Mouse (Mus musculus): ENCODE measurements at regions not wholly inside any gene's neighbourhood (a gene's known extent, or its start where the extent isn't known, plus 50 kb on each side); places are given as distances from the start of the nearest gene placed in this dataset.

GRCm38 (mm10) chr14:46706462-46706861 is 53.9 kb upstream of the Cdkn3 start:
- no peak for DNase-seq (ENCODE audit: low spot score)

DNA sequence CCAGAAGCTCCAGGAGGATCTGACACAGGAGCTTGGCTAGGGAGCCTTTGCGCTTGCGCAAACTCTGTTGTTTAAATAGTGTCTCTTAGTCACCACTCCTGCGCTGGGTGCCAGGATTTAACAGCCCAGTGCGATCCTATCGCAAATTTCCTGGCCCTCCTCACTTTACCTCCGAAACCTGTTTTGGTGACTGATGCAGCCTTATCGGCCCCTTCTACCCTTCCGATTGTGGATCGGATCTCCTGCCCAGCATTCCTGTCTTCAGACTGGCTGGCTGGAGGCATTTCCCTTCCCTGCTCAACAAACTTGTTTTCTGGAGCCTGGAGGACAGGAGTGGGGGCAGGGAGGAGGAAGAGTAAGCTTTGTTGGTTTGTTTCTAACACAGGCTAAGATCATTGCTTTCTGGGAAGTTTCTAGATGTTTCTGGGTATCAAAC is 56.0 kb upstream of the Cdkn3 start:
- peak; percentile 18 for DNase-seq (ENCODE audit: low spot score)

- DNase-seq (ENCODE audit: low spot score) = peak; percentile 15
Measured at GRCm38 (mm10) chr14:46702669-46703435, 57.5 kb upstream of the Cdkn3 start.

GRCm38 (mm10) chr14:46692571-46692970 is 67.8 kb upstream of the Cdkn3 start:
- no peak for DNase-seq (ENCODE audit: low spot score)

GRCm38 (mm10) chr14:46692067-46692466 is 68.3 kb upstream of the Cdkn3 start:
- no peak for DNase-seq (ENCODE audit: low spot score)

DNA sequence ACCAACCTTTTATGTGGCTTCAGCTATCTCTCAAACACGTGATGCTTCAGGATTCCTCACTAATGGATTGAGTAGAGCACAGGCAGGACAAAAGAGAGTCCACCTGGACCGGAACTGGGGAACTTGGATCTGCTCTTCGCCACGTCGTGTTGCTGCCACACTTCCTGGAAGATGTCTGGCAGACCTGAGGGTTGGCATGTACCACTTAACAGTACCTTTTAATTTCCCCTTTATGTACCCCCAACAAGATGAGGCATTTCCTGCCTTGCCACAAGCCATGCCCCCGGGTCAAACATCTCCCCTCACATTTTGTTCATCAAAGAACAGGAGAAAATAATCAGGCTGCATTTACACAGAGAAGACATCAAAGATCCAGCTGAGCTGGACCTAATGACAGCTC is 77.6 kb upstream of the Cdkn3 start:
- no peak for DNase-seq (ENCODE audit: low spot score)

GRCm38 (mm10) chr14:46678935-46679334 is 81.4 kb upstream of the Cdkn3 start:
- DNase-seq (ENCODE audit: low spot score) = no peak

DNA sequence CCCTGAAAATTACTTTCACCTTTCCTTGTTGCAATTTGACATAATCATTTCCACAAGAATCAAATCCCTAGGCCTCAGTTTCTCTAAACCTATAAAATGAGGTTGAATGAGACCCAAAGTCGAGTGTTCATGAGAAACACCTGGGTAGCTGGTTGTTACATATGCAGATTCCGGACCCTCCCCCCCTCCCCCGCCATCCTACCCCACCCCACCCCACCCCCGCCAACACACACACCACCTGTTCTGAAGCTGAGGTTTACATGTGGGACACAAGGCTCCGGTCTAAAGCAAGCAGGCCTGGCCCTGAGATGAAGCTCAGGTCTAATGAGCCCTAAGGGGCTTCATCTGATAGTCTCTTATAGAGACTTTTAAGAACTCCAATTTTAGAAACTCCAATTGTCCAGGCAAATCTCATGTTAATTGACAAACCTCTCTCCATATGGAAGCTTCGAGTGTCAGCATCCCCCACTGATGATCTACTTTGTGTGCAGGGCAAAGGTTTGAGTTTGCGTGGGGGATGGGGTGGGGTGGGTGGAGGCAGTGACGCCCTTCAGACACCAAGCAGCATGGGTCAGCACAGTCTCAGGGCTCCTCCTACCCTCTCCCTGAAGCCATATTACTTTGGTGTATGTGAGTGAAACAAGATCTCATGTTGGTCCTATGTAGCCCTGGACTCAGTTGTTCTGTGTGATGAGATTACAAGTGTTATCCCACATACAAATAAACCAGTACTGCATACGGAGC is 88.7 kb upstream of the Cdkn3 start:
- no peak for DNase-seq (ENCODE audit: low spot score)

DNA sequence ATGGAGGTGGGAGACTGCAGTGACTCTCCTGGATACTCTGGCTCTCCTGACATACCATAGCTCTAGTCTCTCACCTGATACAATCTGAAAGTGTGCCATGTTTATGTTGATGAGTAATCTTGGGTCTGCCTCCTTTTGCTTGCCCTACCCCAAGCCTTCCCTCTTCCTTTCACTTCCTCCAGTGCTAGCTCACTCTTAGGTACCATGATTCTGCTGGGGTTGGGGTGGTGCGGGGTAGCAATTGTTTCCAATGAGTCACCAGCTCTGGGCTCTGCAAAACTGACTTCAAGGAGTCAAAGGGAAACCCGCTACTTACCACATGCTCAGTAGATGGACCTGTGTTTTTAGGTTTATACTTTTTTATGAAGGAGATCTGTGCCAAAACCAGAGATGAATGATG is 89.3 kb upstream of the Cdkn3 start:
- no peak for DNase-seq (ENCODE audit: low spot score)

- DNase-seq (ENCODE audit: low spot score) = no peak
Measured at GRCm38 (mm10) chr14:46670221-46671046, 89.9 kb upstream of the Cdkn3 start.

- no peak for DNase-seq (ENCODE audit: low spot score)
Measured at GRCm38 (mm10) chr14:46668275-46668674, 92.1 kb upstream of the Cdkn3 start.

- DNase-seq (ENCODE audit: low spot score) = no peak
Measured at GRCm38 (mm10) chr14:46664305-46664704, 96.0 kb upstream of the Cdkn3 start.

DNA sequence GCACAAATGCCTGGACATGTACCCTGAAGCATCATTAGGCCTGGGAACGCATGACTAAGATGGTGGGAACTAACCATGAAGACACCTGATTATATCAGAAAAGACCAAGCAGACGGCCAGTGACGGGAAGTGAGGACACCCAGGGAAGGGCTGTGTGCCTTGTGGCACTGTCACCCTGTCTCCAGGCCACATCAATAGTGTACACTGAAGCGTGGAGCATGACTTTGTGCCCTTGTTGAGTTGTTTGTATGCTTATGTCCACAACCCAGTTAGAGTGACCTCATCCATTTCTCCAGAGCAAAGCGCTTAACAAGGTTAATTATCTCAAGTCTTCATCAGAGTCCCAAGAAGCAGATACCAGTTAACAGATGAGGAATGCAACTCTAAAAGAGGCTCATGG is 96.8 kb upstream of the Cdkn3 start:
- no peak for DNase-seq (ENCODE audit: low spot score)

- no peak for DNase-seq (ENCODE audit: low spot score)
Measured at GRCm38 (mm10) chr14:46661792-46662545, 98.4 kb upstream of the Cdkn3 start.

DNA sequence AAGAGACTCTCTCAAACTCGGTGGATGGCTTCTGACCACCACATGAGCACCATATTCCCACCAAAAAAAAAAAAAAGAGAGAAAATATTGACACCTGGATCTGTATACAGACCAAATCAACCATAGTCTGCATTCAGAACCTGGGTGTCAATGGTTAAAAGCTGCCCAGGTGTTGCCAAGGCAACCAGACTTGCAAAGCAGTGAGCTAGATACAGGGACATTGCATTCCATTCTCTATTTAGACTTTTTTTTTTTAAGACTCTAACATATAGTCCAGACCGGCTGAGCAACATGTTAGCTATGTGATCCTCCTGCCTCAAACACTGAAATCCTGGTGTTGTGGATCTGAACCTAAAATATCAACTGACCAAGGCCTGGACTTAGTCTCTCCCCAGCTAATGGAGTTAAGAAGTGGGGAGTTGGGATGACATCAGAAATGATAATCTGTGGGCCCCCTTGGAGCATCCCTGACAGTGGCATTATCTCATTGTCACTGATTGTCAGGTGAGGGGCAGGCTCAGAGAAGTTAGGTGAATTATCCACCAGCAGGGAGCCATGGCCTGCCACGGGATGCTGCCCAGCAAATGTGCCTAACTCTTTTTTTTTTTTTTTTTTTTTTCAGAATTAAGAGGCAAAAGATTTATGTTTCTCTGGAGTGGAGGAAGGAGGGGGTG is 99.1 kb upstream of the Cdkn3 start:
- no peak for DNase-seq (ENCODE audit: low spot score)

GRCm38 (mm10) chr14:46659365-46659764 is 101.0 kb upstream of the Cdkn3 start:
- no peak for DNase-seq (ENCODE audit: low spot score)

DNA sequence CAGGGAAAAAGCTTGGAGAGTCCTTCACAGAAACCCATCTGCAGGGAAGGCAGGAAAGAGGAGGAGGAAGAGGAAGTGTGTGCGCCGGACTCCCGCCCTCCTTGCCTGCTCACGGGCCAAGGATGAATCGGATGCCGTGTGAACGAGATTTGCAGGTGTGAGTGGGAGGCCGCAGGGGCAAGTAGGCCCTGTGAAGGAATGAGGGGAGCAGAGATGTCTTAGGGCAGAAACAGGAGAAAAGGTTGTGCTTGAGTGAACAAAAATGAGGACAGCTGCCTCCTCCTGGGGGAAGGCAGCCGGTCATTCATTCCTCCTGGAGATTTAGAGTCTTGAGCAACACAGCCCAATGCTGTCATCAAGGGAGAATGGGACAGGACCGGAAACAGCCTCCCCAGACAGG is 104.1 kb upstream of the Cdkn3 start:
- DNase-seq (ENCODE audit: low spot score) = no peak

DNA sequence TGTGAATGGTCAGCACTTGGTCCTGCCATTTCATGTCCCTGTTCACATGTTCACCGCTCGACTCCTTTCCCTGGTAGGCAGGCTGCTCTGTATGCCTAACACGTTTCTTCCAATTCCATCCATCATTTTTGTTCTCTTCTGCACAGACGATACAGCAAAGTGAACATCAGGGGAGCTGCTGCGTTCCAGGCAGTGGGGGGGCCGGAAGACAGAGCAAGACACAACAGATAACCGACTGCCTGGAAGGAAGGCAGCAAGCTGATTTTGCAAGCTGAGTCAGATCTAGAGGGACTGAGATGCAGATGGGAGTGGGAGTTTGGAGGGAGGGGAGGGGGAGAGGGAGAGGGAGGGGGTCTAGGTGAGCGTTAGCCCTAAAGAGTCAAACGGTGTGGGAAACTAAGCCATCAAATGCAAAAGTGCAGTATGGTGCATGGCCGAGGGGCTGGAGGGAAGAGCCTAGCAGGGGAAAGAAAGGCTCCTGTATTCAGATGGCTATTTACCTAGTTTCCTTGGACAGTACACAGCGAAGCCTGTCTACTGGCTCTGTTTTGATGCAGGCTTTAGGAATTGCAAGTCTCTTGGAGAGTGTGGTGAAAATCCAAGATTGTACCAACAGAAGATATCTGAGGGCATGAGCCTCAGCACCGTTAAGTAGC is 112.9 kb upstream of the Cdkn3 start:
- DNase-seq (ENCODE audit: low spot score) = no peak

- no peak for DNase-seq (ENCODE audit: low spot score)
Measured at GRCm38 (mm10) chr14:46646673-46647318, 113.5 kb upstream of the Cdkn3 start.

DNA sequence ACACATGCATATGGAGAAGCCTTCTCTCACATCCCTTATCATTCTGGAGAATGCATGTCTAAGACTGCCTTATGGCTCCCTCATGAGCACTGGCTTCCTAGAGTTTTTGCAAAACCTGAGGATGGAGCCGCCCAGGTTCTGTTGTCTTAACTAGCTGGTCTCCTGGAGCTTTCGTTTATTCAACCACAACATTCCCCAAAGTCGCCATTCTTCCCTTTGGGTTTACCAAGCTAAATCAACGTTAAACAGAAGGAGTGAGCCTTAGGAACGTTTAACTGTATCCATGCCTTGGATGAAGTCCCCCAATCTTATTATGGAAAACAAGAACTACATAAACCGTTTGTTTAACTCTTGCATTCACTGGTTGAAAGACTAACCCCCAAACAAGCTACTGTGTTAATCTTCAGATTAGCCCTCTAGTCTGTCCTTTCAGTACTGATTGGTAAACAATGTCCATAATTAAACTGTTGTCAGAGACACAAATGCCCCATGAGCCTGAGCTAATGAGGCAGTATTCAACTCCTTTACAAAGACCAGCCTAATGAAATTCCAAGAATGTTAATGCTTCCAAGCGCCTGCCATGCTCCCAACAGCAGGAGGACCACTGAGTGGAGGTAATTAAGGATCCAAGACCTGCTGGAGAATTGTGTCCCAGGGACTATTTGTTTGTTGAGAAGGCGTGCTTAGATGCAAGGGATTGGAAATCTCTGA is 121.1 kb upstream of the Cdkn3 start:
- DNase-seq (ENCODE audit: low spot score) = no peak

All from adipocyte (in vitro differentiated cells).